Mouse (Mus musculus) testis, adult 2 months (tissue): ENCODE measurements around the gene Pla2g2d.

Experiments
- CTCF ChIP-seq: fragments of 200-500 bp; IDR thresholded peaks from 2 replicates; pipeline ENCODE4 v1.5.1; 2012; ENCODE audit warnings: low read depth, mild to moderate bottlenecking, inconsistent platforms, low read length, moderate library complexity; ENCODE audit not compliant: control insufficient read depth, insufficient read depth, insufficient replicate concordance
- POLR2A ChIP-seq: fragments of 200-500 bp; IDR thresholded peaks from 2 replicates; pipeline ENCODE4 v1.6.1; 2012; ENCODE audit warnings: low read depth, mild to moderate bottlenecking, inconsistent platforms, low read length, moderate library complexity; ENCODE audit not compliant: control insufficient read depth

- TF ChIP-seq CTCF (no peak), POLR2A (no peak)
Measured at GRCm38 (mm10) chr4:138755439-138755838, 20.1 kb upstream of the Pla2g2d start.
